Mouse (Mus musculus): ENCODE results near the gene Nif3l1.

Gene Nif3l1

DNA sequence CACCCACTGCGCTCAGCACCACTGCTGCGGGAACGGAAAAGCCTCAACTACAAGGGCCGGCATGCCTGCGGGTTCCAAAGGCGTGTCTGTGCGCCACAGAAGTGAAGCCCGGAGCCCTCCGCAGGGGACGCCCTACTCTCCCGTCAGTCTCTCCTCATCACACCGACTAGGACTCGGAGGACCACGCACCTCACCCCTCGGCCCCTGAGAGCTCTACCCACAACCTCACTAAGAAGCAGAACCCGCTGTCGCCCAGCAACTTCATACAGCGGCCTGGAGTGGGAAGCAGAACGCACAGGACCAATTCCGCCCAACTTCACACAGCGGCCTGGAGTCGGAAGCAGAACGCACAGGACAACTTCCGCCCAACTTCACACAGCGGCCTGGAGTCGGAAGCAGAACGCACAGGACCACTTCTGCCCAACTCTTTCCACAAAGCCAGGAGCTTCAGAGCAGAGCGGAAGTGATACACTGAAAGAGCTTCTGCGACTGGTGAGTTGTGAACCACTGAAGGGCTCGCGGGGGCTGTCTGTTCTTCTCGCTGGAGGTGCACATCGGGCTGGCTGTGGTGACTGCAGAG lies at the start of gene Nif3l1, which contains the start of gene Ppil3:
Gene Nif3l1, plus strand, starts transcription at position 9 of the 580 bp plus-strand sequence.
Gene Ppil3, minus strand, starts transcription at position 344 of the 580 bp plus-strand sequence.
- peak; percentile 73 to 76 for DNase-seq (ENCODE audit: low spot score in 2 of 2)

DNA sequence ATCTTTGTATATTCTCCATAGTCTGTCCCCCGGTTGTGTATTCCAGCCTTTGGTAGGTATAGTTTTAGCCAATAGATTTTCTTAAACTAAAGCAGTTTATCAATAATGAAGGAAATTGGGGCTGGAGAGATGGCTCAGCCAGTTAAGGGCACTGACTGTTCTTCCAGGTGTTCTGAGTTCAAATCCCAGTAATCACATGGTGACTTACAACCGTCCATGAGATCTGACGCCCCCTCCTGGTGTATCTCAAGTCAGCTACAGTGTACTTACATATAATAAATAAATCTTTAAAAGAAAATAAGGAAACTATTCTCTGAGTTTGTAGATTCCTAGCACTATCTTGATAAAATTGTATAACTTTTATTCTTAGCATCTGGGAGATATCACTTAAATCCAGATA lies 49.6 kb upstream of the Nif3l1 start:
- DNase-seq (ENCODE audit: low spot score in 2 of 2): no peak

DNA sequence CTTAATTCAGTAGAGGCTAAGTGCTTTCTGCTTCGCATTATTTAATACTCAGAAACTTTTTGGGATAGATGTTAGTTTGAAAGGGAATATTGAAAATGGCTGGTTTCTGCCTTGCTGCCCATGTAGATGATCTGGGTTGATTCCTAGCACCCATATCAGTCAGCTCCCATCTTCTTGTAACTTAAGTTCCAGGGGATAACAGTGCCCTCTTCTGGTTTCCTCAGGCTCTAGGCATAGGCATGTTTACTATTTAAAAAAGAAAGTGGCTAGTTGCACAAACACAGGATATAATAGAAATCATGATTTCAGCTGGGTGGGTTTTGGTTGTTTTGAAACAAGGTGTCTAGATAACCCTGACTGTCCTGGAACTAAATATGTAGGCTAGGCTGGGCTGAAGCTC lies 48.8 kb upstream of the Nif3l1 start:
- DNase-seq (ENCODE audit: low spot score in 2 of 2): no peak

DNA sequence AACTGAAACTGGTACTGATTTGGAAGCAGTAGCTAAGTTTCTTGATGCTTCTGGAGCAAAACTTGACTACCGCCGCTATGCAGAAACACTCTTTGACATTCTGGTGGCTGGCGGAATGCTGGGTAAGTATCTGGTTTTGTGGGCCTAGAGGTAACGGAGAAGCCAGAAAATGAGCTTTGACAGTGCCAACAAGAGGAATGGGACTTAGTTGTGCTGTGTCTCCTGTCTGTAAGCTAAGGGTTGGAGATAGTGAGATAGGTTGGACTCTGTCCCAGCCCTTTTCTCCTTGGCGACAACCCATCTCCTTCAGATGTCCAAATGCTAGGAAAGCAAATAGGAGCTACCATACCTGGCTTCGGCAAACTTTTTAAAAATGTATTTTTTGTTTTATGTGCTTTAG lies 47.2 kb upstream of the Nif3l1 start:
- no peak for DNase-seq (ENCODE audit: low spot score in 2 of 2)

DNA sequence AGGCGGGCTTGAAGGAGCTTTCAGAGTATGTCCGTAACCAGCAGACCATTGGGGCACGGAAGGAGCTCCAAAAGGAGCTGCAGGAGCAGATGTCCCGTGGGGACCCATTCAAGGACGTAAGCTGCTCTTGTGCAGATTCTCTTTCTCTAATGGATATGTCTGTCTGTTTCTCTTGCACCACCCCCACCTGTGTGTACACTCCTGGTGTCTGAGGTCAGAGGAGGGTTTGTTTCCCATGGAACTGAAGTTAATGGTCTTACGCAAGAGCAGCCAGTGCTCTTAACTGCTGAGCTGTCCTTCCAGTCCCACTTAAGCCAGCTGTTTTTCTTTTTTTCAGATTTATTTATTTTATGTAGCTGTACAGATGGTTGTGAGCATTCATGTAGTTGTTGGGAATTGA lies 43.6 kb upstream of the Nif3l1 start:
- no peak for DNase-seq (ENCODE audit: low spot score in 2 of 2)

DNA sequence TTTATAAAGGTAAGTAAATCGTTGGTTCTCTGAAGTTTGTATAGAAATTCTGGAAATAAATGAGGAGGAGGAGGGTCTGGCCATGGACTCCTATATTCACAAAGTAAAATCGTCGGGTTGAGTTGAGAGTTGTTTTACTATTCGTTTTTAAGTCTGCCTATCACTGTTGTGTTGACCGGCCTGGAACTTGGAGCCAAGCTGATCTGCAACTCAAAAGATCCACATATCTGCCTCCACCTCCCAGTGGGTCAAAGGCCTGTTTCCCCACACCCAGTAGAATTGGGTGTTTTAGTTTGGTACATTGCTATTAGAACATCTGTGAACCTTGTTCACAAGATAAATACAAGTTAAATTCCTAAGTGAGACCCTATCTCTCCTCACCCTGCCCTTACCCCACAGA lies 41.2 kb upstream of the Nif3l1 start:
- DNase-seq (ENCODE audit: low spot score in 2 of 2): no peak

DNA sequence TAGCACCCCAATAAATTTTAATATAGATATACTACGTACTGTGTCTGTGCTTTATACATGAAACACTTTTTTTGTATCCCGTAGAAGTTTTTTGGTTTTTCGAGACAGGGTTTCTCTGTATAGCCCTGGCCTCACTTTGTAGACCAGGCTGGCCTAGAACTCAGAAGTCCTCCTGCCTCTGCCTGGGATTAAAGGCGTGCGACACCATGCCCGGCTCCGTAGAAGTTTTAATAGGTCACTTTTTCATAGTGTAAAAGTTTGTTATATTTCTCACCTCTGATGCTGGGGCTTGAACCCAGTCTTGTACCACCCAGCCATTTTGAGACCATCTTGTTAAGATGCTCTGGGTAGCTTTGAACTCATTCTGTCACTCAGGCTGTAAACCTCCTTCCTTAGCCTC lies 37.6 kb upstream of the Nif3l1 start:
- no peak for DNase-seq (ENCODE audit: low spot score in 2 of 2)

DNA sequence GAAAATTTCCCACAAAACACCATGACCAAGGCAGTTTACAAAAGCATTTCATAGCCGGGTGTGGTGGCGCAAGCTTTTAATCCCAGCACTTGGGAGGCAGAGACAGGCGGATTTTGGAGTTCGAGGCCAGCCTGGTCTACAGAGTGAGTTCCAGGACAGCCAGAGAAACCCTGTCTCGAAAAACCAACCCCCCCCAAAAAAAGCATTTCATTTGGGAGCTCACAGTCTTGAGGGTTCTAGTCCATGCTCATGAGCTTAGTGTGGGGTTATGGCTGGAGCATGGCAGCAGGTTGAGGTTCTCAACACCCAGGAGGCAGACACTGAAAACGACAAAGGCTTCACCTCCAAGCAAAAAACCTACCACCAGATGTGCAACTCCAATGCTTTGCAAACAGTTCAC lies 36.8 kb upstream of the Nif3l1 start:
- no peak for DNase-seq (ENCODE audit: low spot score in 2 of 2)

DNA sequence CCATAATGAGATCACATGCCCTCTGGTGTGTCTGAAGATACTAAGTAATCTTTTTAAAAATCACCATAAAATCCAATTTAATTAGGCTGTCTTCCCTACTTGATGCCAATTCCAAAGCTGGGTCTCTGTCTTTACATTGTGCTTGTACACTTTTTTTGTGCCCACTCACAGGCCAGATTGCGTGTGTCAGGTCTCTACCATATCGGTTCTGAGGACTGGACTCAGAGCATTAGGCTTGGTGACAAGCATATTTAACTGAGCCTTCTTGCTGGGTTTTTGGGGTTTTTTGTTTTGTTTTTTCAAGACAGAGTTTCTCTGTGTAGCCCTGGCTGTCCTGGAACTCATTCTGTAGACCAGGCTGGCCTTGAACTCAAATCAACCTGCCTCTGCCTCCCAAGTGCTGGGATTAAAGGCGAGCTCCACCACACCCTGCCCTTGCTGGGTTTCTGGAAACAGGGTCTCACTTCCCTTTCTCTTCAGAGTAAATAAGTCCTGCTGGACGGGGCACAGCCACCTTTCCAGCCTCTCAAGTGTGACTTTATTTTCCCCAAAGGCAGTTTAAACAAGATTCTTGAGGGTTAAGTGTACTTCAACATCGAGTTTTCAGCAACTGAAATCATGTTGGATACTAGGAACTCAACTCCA lies 35.3 kb upstream of the Nif3l1 start:
- DNase-seq (ENCODE audit: low spot score in 2 of 2): no peak

DNA sequence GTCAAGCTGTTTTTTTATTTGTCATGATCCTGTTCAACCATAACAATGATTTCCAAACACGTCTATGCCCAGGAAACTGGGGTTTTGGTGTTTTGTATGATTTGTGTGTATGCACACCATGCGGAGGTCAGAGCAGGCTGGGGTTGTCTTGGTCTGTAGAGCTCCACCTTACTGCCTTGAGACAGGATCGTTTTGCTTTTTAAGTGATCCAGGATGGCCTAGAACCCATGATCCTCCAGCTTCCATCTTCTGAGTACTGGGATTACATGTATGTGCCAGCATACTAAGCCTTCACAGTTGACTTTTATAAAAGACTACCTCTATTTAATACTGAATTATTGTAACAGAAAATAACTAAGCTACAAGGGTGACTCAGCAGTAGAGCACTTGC lies 34.8 kb upstream of the Nif3l1 start:
- no peak for DNase-seq (ENCODE audit: low spot score in 2 of 2)

DNA sequence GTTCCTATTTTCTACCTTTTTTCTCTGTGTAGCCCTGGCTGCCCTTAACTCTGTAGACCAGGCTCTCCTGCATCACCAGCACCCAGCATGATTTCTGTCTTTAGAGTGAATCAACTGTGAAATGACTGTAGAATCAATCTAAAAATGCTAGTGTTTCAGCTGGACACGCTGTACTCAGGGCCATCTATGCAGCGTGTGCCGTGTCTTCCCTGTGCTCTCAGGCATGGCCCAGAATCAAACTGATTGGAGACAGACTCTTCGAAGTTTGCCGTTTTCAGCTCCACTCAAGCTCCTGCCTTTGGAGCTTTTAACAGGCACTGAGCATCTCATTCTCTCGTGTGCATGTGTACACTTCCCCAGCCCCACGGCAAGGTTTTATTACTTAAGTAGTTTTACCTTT lies 34.2 kb upstream of the Nif3l1 start:
- DNase-seq (ENCODE audit: low spot score in 2 of 2): no peak

DNA sequence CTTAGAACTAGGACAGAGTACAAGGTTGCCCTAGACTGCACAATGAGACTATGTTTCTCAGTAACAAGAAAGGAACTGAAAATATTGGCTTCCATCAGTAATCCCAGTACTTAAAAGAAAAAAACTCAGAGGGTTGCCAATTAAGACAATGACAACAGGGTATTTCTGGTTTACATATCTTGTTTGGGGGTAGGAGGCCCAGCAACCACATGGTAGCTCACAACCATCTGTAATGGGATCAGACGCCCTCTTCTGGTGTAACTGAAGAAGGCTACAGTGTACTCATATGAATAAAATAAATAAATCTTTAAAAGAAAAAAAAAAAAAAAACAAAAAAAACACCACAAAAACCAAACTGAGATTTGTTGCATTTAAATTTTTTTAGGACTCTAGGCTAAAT lies 29.5 kb upstream of the Nif3l1 start:
- no peak for DNase-seq (ENCODE audit: low spot score in 2 of 2)

DNA sequence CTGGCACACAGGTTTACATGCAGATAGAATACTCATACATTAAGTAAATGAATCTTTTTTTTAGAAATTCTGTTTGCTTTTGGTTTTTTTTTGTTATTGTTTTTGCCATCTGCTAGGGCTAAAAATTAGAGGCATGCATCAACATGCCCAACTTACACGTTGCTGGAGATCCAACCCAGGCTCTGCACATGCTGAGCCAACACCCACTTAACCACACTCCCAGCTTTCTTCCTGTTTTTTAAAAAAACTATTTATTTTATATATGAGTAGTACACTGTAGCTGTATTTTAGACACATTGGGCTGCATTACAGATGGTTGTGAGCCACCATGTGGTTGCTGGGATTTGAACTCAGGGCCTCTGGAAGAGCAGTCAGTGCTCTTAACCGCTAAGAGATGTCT lies 28.9 kb upstream of the Nif3l1 start:
- DNase-seq (ENCODE audit: low spot score in 2 of 2): no peak

DNA sequence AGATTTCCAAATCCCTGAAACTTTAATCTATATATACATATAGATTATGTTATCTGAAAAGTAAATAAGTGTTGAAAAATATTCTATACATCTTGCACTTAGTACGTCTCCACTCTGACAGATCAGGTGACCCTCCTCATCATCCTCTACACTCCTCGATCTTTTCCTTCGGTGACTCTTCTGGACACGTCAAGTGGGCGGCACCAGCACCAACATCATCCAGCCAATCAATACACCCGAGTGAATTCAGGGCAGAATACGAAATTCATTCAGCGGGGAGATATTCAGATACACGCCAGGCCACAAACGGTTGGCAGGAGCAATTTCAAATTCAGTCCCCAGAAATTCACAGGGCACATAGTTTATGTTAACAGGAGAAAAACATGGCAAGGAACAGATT lies 24.9 kb upstream of the Nif3l1 start:
- no peak for DNase-seq (ENCODE audit: low spot score in 2 of 2)

DNA sequence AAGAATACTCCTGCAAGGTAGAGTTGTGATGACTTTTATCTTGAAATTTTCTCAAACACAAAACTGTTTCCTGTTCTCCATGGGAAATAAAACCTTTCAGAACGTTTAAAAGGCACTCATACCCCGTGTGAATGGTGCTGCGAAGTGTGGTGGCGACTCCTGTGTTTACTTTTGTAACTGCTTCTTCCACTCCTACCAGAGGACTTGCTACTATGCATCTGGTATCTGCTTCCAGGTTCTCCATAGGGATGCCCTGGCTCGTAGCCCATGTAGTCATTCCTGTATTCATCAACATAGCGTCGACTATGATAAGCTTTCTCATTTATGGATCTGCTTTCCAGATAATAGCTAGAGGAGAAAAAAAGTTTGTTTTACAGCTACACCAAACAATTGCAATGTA lies 24.0 kb upstream of the Nif3l1 start:
- no peak for DNase-seq (ENCODE audit: low spot score in 2 of 2)

DNA sequence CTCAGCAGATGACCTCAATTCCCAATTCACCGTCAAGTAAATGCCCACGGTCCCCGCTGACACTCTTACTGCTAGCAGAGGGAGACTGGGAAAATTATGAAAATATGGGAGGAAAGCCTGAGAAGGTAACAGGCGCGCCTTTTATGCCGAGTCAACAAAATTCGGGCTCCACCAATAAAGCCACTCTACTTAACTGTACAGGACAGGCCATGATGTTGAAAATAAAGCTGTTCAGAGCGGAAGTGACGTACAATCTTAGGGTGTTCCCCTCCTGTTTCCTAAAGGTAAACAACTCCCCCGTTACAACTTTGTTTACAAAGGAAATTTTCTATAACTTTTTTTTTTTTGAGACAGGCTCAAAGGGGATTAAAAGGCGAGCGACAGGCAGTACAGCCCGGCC lies 22.1 kb upstream of the Nif3l1 start:
- DNase-seq (ENCODE audit: low spot score in 2 of 2): peak; percentile 6 to 50

DNA sequence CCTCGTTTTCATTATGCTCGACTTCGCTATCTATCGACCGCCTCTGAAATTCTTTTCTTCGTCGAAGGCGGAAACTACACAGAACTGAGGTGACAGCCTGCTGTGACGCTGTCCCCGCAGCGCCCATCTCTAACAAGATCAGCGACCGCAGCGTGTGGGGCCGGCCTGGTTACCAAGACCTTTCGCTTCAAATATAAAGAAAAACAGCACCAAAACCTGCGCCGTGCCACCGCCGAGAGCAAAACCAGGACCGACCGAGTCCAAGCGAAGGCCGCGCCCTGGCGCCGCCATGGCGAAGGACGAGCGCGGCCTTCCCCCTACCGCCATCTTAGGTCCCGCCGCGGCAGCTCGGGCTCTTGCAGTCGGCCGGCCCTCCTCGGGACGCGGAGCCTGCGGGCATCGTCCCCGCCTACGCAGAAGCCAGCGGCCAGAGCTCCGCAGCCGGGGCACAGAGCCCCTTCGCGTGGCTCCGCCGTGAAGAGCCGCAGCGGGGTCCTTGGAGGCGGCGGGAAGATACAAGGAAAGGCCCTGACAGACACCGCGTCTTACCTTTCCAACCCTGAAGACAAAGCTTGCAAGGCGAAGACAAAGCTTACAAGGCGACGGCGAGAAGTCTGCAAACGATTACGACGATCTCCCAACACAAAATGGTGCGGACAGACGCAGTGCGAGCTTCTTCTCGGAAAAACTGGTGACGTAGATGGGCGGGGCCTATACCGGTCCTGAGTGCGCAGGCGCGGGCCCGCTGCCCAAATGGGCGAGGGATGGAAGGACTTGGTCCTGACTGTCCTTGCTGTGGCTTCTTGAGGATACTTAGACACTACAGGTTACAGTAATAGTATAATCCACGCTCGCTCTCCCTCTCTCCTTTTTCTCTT lies 21.3 kb upstream of the Nif3l1 start, which contains the start of gene Clk1:
Gene Clk1, minus strand, starts transcription at position 696 of the 878 bp plus-strand sequence.
- DNase-seq (ENCODE audit: low spot score in 2 of 2): peak; percentile 91 to 96

DNA sequence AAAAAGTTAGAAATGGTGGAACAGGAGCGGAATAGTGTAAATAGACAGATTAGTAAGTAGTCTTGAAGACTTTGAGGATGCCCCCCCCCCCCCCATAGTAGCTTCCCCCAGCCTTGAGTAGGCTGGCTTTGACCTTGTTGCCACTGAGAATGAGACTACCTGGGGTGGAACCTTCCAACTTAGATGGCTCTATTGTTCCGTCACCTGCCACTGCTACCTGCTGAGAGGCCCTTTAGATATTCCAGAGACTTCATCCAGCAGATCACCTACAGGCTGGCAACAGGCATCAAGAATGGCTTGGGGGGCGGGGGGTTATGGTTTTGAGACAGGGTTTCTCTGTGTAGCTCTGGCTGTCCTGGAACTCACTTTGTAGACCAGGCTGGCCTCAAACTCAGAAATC lies 20.4 kb upstream of the Nif3l1 start:
- no peak for DNase-seq (ENCODE audit: low spot score in 2 of 2)

DNA sequence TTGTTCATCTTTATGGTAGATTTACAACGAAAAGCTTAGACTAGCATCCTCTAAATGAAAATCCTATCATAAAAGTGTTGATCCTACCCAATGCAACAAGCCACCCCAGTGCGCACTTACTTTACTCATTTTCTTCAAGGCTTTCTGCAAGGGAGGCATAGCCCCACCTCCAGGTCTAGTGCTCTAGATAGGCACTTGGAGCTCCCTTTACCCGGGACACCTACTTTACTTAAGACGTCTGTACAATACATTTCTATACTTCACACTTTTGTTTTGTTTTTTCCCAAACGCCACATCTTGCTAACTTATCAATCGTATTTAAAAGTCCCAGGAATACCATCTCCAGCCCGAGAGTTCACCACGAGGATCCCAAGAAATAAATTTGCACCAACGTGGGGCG lies 260 bp upstream of the Nif3l1 start:
- peak; percentile 7 to 9 for DNase-seq (ENCODE audit: low spot score in 2 of 2)

DNA sequence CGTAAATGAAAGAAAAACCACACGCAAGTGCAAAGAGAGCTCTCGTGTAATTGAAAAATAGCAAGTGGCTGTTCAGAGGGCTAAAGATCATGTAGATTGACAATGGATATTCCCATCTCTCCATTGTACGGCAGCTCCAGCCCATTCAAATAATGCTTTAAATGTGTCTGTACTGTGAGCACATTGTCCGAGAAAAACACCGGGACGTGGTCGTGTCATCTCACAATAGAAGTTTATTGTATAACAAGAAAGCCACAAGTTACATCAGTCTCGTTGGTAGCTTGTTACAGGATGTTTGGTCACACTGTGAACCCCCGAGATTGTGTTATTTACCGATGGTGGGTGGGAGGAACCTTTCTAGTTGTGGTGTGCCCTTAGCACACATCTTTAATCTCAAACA lies 910 bp downstream of the Nif3l1 start:
- DNase-seq (ENCODE audit: low spot score in 2 of 2): peak in 1 of 2 experiments; percentile 6

DNA sequence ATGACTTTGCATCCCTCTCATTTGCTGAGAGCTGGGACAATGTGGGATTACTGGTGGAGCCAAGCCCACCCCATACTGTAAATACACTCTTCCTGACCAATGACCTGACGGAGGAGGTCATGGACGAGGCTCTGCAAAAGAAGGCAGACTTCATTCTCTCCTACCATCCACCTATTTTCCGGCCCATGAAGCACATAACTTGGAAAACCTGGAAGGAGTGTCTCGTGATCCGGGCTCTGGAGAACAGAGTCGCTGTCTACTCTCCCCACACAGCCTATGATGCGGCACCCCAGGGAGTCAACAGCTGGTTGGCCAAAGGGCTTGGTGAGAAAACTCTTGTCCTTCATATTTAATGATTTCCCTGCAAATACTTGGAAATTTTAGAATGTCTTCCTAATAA lies 2.8 kb downstream of the Nif3l1 start:
- DNase-seq (ENCODE audit: low spot score in 2 of 2): no peak

DNA sequence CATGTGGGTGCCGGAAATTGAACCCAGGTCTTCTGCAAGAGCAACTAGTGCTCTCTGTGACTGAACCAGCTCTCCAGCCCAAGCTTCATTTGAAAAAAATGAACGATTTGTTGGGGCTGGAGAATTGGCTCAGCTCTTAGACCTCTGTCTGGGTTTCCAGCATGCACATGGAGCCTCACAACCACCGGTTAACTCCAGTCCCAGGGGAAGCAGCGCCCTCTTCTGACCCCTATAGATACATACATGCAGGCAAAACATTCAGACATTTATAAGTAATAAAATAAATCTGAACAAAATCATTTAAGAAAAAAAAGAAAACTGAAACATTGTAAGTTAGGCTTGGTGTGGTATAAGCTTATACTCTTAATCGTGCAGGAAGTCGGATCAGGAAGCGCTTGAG lies 3.4 kb downstream of the Nif3l1 start:
- DNase-seq (ENCODE audit: low spot score in 2 of 2): no peak

DNA sequence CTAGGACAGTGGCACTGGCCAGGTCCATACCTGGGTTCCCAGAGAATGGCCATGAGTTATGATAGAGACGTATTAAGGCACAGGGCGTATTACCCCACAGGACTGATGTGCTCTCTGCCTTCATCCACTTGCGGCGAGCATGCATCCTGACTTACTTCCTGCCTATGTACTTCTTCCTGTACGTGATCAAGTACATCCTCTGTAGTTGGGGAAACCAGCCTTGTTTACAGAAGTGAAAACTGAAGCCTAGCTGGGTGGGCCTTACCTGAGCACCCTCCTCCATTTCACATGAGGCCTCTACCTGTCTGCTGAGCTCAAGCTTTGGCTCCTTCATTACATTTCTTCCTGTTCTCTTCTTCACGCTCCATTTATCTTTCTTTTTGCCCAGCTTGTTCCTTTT lies 9.4 kb downstream of the Nif3l1 start:
- DNase-seq (ENCODE audit: low spot score in 2 of 2): no peak
